Mouse (Mus musculus) ovary, postnatal 36 days (tissue): ENCODE results near the gene Mlh3.

Experiments
- DNase-seq: peaks from one replicate; pipeline ENCODE4 v3.0.0; 2022; ENCODE audit warnings: low spot score, mixed read lengths

Gene Mlh3

DNA sequence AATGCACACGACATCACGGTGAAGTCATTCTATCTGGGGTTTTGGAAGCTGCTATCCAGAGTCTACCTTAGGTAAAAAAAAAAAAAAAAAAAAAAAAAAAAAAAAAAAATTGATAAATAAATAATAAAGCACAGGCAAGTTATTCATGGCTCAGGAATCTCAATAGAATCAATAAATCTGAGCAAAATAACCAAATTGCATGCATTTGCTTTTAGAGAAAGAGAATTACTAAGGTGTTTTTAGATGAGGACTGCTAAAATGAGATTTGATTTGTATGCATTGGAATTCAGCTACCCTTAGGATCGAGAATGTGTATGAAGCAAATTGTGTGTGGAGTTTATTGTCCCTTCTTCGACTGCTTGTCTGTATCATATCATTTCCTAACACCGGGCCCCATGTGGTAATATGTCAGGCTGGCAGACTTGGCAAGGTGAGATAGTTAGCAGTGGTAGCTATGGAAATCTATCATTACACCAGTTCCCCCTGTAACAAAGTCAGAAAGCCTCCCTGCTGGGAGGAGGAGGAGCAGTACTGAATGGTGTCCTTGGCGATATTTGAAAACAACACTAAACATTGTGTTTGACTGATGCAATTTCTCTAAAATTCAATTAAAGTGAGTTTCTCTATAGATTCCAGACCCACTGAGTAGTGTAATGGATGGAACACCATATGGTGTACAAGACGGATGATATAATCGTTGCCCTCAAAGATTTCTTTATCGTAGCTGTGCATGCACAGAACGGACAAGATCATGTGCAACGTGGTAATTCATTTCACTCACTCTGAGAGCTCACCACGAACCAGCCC, 10.6 kb upstream of the Mlh3 start:
- no peak for DNase-seq

DNA sequence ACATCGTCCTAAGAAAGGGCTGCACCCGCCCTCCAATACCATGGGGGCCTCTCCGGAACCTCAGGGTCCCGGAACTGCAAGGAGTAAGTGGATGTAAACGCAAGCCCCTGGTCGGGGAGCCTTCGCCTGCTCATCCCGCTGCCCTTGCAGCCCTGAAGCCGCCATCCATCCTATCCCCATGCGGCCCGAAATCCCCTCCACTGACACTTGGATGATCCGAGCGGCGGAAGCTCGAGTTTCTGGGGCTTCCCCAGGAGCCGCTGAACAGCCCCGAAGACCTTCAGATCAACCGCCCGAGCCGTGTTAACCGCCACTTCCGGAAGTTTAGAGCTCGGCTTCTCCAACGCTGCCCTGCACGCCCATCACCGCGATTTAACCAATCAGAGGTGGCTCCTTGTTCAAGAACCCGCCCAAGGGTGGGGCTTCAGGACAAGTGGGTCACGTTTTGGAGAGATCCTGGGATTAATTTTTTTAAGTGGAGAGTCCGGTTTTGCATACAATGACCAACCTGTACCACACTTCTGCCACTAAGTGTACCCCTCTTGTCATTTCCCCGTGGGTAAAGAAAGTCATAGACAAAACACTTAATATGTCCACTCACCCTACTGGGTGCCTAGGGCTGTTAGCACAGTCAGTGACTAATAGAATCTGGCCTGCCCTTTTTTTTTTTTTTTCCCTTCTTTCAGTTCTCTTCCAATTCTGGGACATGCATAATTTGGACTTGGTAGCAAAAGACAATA, 9.9 kb upstream of the Mlh3 start:
- DNase-seq = peak; percentile 96

DNA sequence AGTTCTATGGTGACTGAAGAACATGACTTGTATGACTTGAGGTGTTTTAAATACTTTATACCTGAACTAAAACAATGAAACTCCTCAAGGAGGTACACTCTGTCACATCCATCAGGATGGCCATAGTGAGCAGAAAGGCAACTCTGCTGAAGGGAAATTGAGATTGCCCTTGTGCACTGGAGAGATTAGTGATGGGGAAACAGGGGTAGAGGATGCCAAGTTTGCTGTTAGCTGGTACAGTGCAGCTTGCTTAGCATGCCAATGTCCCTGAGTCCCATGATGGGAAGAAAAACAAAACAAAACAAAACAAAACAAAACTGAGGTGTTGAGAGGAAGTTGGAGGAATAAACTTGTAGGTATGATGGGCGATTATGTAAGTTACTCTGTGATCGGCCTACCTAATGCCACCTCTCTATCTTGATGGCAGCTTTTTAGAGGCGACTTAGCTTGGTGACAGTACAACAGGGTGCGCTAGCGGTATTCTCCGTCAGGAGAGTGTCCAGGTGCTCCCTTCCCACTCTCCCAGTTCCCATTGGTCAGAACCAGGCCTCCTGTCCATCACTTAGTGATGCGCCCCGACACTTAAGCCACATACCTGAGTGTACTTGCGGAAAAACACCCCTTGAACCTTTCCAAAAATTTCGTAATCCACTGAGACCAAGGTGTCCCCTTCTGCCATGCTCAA, 9.1 kb upstream of the Mlh3 start:
- DNase-seq = no peak

DNA sequence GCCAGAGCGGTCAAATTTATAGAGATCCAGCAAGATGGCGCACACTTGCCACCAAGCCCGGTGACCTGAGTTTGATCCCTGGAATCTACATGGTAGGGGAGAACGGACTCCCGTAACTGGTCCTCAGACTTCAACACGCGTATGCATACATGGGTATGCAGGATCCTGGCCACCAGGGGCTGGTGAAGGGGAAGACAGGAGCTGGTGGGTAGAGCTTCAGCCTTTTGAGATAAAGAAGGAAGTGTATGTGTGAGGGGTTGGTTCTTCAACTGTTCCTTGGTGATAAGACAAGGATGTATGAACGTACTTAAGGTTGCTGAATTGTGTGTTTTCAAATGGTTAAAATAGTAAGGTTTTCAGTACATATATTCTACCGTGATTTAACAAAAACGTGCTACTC, 8.5 kb upstream of the Mlh3 start:
- no peak for DNase-seq

DNA sequence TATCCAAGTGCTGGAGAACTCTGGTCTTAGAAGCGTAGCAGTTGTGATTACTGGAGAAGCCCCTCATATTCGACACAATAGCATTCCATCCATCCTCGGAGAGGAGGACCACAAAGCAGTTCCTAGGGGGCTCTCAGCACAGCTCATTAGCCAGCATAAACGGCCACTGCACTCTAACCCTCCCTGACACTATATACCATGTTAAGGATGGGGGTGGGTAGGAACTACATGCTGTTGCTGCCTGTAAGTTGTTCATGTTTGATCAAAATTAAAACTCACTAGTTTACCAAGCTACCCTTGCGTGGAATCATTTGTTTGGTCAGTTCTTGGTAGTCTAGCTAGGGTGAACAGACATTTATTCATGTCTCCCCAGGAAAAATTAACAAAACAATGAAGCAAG, 5.9 kb upstream of the Mlh3 start:
- no peak for DNase-seq

DNA sequence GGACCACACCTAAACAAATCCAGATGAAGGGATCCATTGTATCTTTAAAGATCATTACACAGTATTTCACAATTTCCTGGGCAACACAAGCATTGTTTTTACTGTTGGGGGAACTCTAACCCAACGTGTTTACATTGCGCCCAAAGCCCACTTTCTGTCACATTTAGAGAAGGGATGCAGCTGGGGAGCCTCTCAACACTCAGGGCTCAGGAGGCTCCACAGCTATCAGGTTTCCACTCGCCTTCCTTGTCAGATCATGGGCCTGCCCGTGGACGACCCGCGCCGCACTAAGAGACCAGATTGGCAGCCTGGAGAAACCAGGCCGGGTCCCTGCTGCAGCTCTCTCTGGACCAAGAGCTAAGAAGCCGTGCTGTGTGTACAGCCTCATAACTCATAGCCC, 3.1 kb upstream of the Mlh3 start:
- no peak for DNase-seq

DNA sequence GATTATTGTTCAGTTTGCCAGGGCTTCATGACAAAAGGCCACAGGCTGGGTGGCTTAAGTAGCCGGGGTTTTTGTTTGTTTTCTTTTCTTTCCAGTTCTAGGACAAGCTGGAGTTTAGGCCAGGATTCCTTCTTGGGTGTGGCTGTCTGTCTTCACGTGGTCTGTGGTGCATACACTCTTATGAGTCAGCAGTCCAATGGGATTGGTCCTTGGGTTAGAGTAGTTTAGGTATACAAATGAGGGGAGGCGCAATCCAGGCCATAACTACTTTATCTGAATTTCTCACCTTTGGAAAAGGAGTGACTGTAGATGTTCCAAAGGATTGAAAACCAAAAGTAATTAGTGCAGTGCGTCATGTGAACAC, 1.4 kb upstream of the Mlh3 start:
- no peak for DNase-seq

DNA sequence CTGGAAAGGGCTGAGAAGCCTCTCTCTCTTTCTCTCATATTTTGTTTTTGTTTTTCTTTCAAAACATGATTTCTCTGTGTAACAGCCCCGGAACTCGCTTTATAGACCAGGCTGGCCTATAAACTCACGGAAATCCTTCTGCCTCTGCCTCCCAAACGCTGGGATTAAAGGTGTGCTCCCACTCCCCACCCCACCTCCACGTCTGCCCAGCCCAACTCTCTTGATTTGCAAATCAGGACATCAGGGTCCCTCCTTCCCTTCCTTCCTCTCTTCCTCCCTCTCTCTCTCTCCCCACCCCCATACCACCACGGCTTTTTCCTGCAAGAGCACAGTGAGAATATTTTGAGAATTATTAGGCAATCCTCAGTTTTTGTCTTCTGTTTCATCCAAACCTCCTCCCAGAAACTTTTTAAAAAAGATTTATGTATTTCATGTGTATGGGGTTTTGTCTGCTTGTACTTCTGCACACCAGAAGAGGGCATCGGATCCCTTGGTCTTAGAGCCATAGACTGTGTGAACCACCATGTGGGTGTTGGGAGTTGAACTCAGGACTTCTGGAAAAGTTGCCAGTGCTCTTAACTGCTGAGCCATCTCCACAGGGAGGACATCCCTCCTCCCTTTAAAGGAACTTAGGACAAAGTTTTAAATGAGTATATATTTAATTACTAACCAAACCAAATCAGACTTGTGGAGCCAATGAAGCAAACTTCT, 888 bp upstream of the Mlh3 start:
- DNase-seq = no peak

DNA sequence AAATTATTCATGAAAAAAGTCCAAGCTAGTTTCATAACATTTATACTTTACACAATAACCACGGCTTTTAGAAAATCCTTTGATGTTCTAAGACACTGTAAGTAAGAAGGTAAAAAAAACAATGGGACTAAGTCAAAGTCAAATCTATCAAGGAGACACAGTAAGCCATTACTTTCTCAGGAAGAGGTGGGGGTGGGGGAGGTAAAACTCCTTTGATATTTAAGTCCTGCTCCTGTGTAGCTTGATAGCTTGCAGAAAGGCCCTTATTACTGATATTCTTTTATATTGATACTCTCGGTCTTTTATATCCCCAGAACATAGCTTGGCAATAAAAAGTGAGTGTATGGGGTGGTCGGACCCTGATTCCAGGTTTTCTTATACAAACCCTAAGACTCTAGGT, 578 bp downstream of the Mlh3 start:
- DNase-seq = no peak

DNA sequence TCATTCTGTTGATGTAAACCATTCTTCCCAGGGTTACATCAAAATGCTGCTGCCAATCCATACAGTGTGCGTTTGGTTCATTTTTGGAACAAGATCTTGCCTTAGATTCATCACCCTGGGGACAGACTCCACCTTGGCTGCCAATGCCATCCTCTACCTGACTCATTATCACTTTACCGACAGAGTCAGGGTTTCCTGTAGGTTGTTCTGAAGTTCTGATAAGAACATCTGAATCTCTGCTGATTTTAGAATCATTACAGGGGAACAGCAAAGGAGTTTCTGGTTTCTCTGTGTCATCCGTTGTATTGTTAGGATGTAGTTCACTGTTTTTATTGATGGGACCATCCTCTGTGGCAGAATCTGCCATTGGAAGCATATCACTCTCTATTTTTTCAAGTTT, 4.2 kb downstream of the Mlh3 start:
- DNase-seq = no peak

DNA sequence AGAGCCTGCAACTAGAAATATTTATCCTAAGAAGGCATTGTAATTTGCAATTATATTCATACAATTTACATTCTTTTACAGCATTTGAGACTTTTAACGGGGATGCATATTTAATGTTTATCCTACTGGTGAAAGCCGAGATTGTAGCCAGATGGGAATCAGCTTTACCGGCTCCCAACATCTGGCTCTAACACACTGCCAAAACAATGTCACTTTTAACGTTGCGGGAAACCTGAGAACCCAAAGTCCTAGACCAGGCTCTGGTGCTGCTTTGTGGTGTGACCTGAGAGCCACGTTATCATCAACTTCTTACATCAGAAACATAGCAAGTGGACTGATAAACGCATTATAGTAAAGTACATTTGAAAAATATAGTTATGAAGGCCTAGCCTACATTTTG, 5.5 kb downstream of the Mlh3 start:
- DNase-seq = no peak

DNA sequence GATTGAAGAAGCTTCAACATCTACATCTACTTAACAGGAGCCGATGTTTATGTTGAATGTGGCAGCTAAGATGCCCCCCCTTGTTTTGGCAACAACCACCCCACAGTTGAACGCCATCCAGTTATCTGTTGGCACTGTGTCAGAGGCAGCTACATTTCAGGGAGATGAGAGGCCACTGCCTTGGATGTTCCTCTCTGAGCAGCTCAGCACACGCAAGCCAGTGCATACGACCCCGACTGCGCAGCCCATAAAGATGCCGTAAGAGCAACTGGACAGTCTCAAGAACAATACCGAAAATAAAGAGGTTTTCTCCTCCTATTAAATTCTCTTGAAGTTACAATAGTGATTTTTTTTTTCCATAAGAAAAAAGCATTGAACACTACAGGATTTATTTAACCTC, 5.9 kb downstream of the Mlh3 start:
- peak; percentile 13 for DNase-seq

DNA sequence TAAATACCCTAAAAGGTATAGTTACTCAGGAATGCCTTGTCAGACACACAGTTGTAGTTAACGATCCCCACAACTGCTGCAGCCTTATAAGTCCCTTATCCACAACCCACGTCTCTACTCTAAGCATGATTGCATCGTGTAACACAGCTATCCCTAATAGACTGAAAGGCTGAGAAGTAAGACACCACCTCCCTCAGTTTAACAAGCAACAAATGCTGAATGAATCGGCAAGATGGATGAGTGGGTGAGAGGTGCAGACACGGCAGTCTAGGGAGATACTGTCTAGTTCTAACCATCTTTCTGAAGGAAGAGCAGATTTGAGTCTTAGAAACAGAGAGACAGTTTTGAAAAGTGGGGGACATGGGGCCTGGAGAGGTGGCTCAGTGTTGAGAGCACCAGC, 7.2 kb downstream of the Mlh3 start:
- DNase-seq = no peak

DNA sequence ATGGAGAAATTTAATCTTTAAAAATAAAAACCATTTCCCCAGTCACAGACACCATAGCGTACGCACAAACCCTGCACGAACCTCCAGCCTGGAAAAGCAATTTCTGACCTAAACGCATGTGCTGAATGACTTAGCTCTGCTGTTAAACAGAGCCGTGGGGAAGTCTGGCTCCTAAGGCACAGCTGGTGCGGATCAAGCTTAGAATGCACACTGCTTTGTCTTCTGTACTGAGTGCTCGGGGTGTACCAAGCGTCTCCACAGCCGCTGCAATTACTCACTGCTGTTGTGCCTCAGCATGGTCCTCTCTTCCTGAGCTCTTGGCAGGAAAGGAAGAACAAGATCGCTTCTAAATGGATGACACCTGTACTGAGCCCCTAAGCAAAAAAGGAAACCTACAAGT, 7.9 kb downstream of the Mlh3 start:
- no peak for DNase-seq

DNA sequence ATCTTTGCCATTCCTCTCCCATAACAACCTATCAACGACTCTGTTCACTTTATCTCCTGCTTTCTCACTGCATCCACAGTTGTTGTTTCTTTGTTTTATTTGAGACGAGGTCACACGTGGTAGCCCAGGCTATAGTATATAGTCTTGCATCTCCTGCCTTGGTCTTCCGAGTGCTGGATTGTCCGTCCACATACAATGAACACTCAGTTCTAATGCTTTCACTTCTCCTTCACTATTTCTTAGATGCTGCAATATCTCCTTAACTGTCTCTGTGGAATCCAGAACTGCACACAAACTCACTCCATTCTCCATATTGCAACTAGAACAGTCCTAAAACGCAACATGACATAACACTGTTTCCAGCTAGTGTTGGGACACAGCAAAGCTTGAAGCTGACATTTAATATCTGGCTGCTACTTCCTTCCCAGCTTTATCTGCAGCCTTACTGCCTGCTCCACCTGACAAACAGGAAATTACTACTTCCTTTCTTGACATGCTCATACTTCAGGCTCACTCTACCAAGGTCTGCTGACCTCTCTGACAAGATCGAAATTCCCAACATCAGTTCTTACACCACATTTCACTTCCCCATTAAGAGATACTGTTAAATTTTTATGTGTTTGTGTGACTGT, 13.3 kb downstream of the Mlh3 start:
- DNase-seq = no peak

DNA sequence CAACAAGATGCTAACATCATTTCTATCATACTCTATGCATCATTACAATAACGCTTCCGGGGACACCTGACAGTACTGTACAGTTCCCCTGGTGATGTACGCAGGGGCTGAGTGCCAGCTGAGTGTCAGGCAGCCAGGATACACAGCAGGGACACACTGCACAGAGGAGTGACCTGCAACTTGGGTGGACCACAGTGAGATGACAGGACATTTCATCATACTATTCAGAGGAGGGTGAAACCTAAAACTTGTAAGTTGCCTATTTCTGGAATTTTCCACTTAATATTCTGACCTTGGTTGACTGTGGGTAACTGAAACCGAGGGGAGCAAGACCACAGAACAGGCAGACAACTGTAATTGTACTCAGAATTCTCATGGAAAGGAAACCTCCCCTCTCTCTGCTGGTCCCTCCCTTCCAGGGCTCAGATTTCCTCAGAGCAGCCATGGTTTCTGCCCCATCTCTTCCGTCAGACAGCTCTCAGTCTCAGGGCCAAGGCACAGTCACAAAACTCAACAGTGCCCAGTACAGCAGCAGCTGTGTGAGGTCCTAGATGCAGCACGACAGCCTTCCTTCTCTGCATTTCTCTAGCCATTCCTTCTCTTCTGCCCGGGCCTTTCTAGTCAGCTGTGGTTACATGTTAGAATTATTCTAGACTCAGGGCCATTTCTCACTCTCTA, 14.2 kb downstream of the Mlh3 start:
- DNase-seq = no peak

DNA sequence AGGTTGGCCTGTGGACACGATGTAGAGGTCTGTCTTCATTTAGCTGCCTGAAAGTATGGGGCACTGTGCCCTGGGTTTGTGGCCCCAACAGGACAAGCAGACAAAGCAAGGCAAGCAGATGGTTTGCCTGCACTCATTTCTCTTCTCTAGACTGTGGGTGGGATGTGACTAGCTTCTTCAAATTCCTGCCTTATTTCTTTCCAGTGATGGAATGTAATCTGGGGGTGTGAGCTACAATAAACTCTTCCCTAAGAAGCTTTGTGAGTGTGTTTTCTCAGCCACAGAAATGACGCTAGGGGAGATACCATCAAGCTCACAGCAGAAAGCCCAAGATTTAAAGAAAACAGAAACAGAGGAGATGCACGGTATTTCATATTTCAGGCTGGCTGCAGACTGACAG, 18.3 kb downstream of the Mlh3 start:
- DNase-seq = no peak

DNA sequence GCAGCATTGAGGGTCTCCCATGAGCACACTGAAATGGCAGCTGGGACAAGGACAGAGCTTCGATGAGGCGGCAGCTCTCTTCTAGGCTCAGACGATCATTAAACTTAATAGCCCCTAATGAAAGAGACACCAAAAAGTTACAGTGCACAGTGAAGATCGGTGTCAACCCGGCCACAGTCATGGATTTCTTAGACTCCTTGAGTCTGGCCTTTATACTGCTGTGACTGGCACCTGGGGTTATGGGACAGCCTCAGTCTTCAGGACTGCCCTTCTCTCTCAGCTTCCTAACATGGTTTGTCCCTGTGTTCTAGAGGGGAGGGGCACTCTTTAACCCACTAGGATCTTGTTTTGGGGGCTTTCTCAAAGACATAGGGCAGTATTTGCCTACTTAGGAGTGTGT, 32.8 kb downstream of the Mlh3 start:
- DNase-seq = no peak

DNA sequence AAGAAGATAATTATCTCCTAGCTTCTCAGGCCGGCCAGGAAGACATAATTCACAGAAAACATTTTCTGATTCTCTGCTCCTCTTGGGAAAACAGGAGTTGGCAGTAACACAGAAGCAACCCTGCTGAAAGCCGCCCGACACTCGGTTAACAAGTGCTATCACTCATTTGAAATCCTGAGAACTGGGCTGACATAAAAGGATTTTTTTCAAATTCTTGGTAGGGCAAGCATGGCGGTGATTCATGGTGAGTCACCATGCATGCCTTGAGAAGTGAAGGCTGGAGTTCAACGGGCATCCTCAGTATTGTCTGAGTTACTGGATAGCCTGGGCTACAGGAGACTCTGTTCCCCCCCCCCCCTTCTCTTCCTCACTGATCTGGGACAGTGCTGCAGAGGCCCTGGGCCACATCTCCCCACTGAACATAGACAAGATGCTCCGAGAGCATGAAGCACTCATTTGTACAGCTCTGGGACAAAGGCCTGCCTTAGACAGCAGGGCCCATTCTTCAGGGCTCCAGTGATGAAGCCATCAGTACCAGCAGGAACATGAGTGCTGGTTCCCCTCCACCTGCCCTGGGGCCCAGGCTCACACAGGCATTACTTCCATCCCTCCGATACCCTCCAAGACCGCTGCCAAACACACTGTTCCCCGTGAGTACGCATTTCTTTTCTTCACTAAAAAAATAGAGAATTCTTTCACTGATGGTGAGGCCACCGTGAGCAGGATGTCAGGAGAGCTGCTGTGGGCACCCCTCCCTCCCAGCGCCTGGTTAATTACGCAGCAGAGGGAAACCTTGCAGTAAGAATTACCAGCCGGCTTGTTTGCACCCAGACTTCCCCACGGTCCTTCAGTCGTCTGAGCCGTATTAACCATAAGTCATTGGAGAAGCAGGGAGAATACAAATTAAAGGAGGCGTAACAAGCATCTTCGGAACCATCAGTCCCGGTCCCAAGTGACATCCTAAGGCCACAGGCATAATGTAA, 36.7 kb downstream of the Mlh3 start:
- no peak for DNase-seq

DNA sequence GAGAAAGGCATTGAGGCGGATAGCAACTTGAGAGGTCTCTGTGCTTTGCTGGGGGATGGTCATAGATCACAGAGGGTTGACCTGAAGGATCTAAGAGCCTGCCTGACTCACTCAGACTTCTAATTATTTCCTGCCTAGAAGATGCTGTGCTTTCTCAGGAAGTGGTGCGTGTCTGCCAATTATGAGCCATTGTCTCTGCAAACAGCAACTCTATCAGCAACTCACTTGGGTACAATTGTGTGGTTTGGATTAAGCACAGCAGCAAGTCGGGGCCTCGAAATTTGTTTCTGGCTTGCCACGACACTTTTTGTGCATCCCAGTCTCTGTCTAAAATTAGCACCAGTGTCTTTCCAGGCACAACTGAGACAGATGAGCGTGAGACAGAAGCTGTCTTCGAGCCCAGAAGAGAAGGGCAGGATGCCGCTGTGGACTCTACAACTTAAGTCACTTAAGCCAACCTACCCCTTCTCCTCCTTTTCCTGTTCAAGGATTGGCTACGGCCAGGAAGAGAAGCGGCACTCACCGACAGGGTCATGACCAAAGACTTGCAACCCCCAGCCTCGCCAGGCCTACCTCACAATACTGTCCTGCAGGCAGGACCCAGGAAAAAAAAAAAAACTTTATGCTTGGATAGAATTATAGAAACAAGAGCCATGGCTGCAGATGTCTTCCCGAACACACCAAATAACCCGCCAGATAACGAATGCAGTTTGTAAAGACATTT, 42.4 kb downstream of the Mlh3 start:
- no peak for DNase-seq
